Mouse (Mus musculus) intestine, embryonic 16.5 days (tissue): Measurements from ENCODE around the gene Rufy3. TPM values are rescaled to one million over a fixed set of nuclear protein-coding genes. Genes with fewer than 3 reads are reported as not detected.

Experiments used
- polyA plus RNA-seq: library from polyadenylated mRNA; unstranded; fragments of >200 nt; fragmentation: Nextera tagmentation; extraction: Ambion mirVana; gene quantifications from 2 replicates; pipeline ENCODE4 v1.2.1, GENCODE M21; 2015

Rufy3 gene
- polyA plus RNA-seq, 1 experiment from 2014 or later = 14.3 TPM

Other genes with a start within 250 kb of the Rufy3 start
- gene Prol1, start 247.7 kb upstream of the Rufy3 start, polyA plus RNA-seq = not detected in 2 replicates
- gene Amtn, start 188.9 kb upstream of the Rufy3 start, polyA plus RNA-seq = not detected in 2 replicates
- not detected in 2 replicates for gene Ambn, start 109.0 kb upstream of the Rufy3 start, polyA plus RNA-seq
- not detected in 2 replicates for gene Enam, start 77.1 kb upstream of the Rufy3 start, polyA plus RNA-seq
- gene Jchain, start 37.1 kb upstream of the Rufy3 start, polyA plus RNA-seq = 0.10 and 0.22 TPM in 2 replicates
- gene Utp3, start 10.6 kb upstream of the Rufy3 start, polyA plus RNA-seq = 45.7 and 53.3 TPM in 2 replicates
- 11.7 and 23.9 TPM in 2 replicates for gene Grsf1, start 111.1 kb downstream of the Rufy3 start, polyA plus RNA-seq
- 8.7 and 10.3 TPM in 2 replicates for gene Mob1b, start 155.8 kb downstream of the Rufy3 start, polyA plus RNA-seq
- 29.6 and 32.7 TPM in 2 replicates for gene Dck, start 200.0 kb downstream of the Rufy3 start, polyA plus RNA-seq